8 mouse cellular contexts compared by ENCODE assay signal in the genomic region with DNA sequence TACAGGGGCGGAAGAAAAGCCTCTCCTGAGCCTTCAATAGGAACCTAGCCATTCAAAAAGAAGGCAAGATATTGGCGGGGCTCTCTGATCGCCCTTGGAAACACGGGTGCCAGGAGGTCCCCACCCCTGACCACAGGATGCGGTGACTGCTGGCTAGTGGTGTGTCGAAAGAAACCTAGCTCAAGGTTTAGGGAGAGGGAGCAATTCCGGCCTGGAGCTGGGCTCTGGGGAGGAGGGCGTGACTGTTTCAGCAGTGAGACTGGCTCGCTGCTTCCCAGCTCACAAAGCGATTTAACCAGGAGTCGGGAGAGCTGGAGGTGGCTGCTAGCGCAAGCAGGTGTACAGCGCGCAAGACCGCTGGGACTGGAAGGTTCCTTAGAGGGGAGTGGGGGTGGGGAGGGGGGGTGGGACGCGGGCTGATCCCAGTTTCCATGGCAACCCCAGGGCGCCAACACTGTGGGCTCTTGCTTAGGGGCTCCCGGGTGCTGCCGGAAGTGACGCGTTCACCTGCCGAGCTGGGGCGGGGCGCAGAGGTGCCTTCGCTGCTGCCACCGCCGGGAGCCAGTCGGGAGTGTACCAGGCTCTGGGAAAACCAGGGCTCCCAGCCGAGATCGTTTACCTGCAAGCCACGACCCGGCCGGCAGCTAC. TPM values are rescaled to one million over a fixed set of nuclear protein-coding genes. Genes with fewer than 3 reads are reported as not detected.
DNase-seq lines count a peak whose midpoint lies in the region; ATAC-seq and TF ChIP-seq lines count a peak whose summit lies in the region.

A gene (plus strand): TSS at position 307 of the 648 bp plus-strand sequence.

- H3K4me2 ChIP-seq in forebrain, postnatal 0 days (ENCODE audit: low read depth) = peak within 1 kb of the TSS; percentile 71
- peak within 1 kb of the TSS; percentile 61 for H3K4me2 ChIP-seq in hindbrain, embryonic 11.5 days (replicated peaks; ENCODE audit: low read depth, low read length)
- H3K4me2 ChIP-seq in lung, embryonic 14.5 days = peak within 1 kb of the TSS; percentile 96

- no peak for ATAC-seq in G1E (ENCODE audit: extremely low read depth, insufficient number of reproducible peaks, low FRiP score, poor library complexity, severe bottlenecking)
- peak; percentile 97 for ATAC-seq in forebrain, postnatal 0 days
- ATAC-seq in hindbrain, embryonic 11.5 days (ENCODE audit: low FRiP score) = peak; percentile 94
- ATAC-seq in lung, embryonic 14.5 days (ENCODE audit: insufficient read depth) = peak; percentile 95
- ATAC-seq in neutrophil, adult 5-6 weeks (ENCODE audit: extremely low read depth, insufficient number of reproducible peaks, low FRiP score, poor library complexity, severe bottlenecking) = peak; percentile 20; the same call in 1 of the 2 replicates

- H3K9me3 ChIP-seq in G1E (replicated peaks) = peaks cover 47% of the 10 kb centered on the region
- no peaks in the 10 kb centered on the region for H3K9me3 ChIP-seq in forebrain, postnatal 0 days (ENCODE audit: low read length)
- H3K9me3 ChIP-seq in hindbrain, embryonic 11.5 days (ENCODE audit: control insufficient read depth, low read length) = no peaks in the 10 kb centered on the region
- no peaks in the 10 kb centered on the region for H3K9me3 ChIP-seq in lung, embryonic 14.5 days (ENCODE audit: low read depth, low read length)

- DNase-seq in G1E (ENCODE audit: low spot score) = no peak
- DNase-seq in cerebellum, adult 11-12 months = peak; percentile 82
- peak; percentile 94 for DNase-seq in forebrain, postnatal 0 days
- peak; percentile 89 for DNase-seq in hindbrain, embryonic 11.5 days (ENCODE audit: low spot score)
- DNase-seq in layer of hippocampus, adult 9-11 months = peak; percentile 78
- peak; percentile 84 for DNase-seq in lung, embryonic 14.5 days
- DNase-seq in thymus, postnatal 25 days = peak; percentile 74

- peak within 1 kb of the TSS; percentile 96 for H3K9ac ChIP-seq in forebrain, postnatal 0 days
- peak within 1 kb of the TSS; percentile 80 for H3K9ac ChIP-seq in hindbrain, embryonic 11.5 days (ENCODE audit: low read depth, low read length)
- H3K9ac ChIP-seq in lung, embryonic 14.5 days = peak within 1 kb of the TSS; percentile 75

- no peaks in the 10 kb centered on the region for H3K4me1 ChIP-seq in G1E (ENCODE audit: insufficient read depth, low read depth, low read length)
- H3K4me1 ChIP-seq in forebrain, postnatal 0 days (ENCODE audit: insufficient read depth) = peaks cover 11% of the 10 kb centered on the region; the same call in 1 of the 2 replicates
- H3K4me1 ChIP-seq in hindbrain, embryonic 11.5 days (replicated peaks; ENCODE audit: control insufficient read depth, insufficient read depth, low read length) = no peaks in the 10 kb centered on the region
- peaks cover 4% of the 10 kb centered on the region; the same call in 1 of the 2 replicates for H3K4me1 ChIP-seq in lung, embryonic 14.5 days (ENCODE audit: insufficient read depth)

- under 1% methylated on average over 34 of the region's 34 CpGs for WGBS in forebrain, postnatal 0 days
- WGBS in hindbrain, embryonic 11.5 days = under 1% methylated on average over 34 of the region's 34 CpGs
- under 1% methylated on average over 34 of the region's 34 CpGs for WGBS in lung, embryonic 14.5 days

- H3K27ac ChIP-seq in forebrain, postnatal 0 days (ENCODE audit: low read depth, low read length) = peak within 1 kb of the TSS; percentile 93
- peak within 1 kb of the TSS; percentile 85 for H3K27ac ChIP-seq in hindbrain, embryonic 11.5 days (ENCODE audit: low read depth, low read length)
- H3K27ac ChIP-seq in lung, embryonic 14.5 days (ENCODE audit: low read depth) = peak within 1 kb of the TSS; percentile 86

- peak within 1 kb of the TSS; percentile 9; the same call in 1 of the 2 replicates for H3K4me3 ChIP-seq in G1E (ENCODE audit: low read depth, low read length)
- peak within 1 kb of the TSS; percentile 96 for H3K4me3 ChIP-seq in forebrain, postnatal 0 days (ENCODE audit: low read depth, low read length)
- peak within 1 kb of the TSS; percentile 75 for H3K4me3 ChIP-seq in hindbrain, embryonic 11.5 days (ENCODE audit: low read depth, low read length)
- peak within 1 kb of the TSS; percentile 77 for H3K4me3 ChIP-seq in lung, embryonic 14.5 days (ENCODE audit: low read depth, low read length)

- no peaks in the 10 kb centered on the region for H3K36me3 ChIP-seq in G1E (replicated peaks)
- no peaks in the 10 kb centered on the region for H3K36me3 ChIP-seq in forebrain, postnatal 0 days (ENCODE audit: insufficient read depth)
- H3K36me3 ChIP-seq in hindbrain, embryonic 11.5 days (ENCODE audit: control insufficient read depth, insufficient read depth, low read length) = no peaks in the 10 kb centered on the region
- no peaks in the 10 kb centered on the region for H3K36me3 ChIP-seq in lung, embryonic 14.5 days (ENCODE audit: insufficient read depth)

- H3K27me3 ChIP-seq in G1E (ENCODE audit: insufficient read depth, low read length) = no peaks in the 10 kb centered on the region
- H3K27me3 ChIP-seq in forebrain, postnatal 0 days (ENCODE audit: insufficient read depth, low read length) = no peaks in the 10 kb centered on the region
- no peaks in the 10 kb centered on the region for H3K27me3 ChIP-seq in hindbrain, embryonic 11.5 days (ENCODE audit: control insufficient read depth, insufficient read depth, low read length)
- peaks cover 20% of the 10 kb centered on the region for H3K27me3 ChIP-seq in lung, embryonic 14.5 days (ENCODE audit: insufficient read depth, low read length)

- TF ChIP-seq CTCF in G1E (IDR thresholded peaks at IDR 0.05; ENCODE audit: low read depth, low read length) = no peak
- peak; percentile 28; the same call in 1 of the 2 replicates for TF ChIP-seq CTCF in forebrain, postnatal 0 days (IDR thresholded peaks at IDR 0.05; ENCODE audit: low read depth)
- TF ChIP-seq CTCF in lung, embryonic 14.5 days (IDR thresholded peaks at IDR 0.05; ENCODE audit: low read depth) = no peak; the same call in 1 of the 2 replicates

RNA-seq across cellular contexts. Expression of the gene that starts here (rescaled TPM):
- total RNA-seq in G1E (2014; fragmentation: Nextera tagmentation) (not detected in 2 replicates), G1E (2017) (0.06 and 0.22 TPM in 2 replicates)
- not detected in 2 replicates for polyA plus RNA-seq in G1E (2012)
- 331 and 396 TPM in 2 replicates for total RNA-seq in forebrain, postnatal 0 days (2014; rRNA removed)
- polyA plus RNA-seq in forebrain, postnatal 0 days (2015; fragmentation: Nextera tagmentation; extraction: Ambion mirVana) = 118 and 156 TPM in 2 replicates
- 64.7 and 70.1 TPM in 2 replicates for polyA plus RNA-seq in hindbrain, embryonic 11.5 days (2014; fragmentation: Nextera tagmentation; extraction: Ambion mirVana)
- 20.2 and 22.6 TPM in 2 replicates for polyA plus RNA-seq in lung, embryonic 14.5 days (2014; fragmentation: Nextera tagmentation; extraction: Ambion mirVana)
- total RNA-seq in neutrophil, adult 5-6 weeks (2017) = 3.4 and 5.0 TPM in 2 replicates

Comparison
In these comparisons a context has a peak if more than half of its experiments do, and no peak if none do; other contexts are left out.
1. RNA of the gene that starts here (total RNA-seq): 331 to 396 TPM in forebrain, postnatal 0 days; 3.4 to 5.0 TPM in neutrophil, adult 5-6 weeks and 0.06 to 0.22 TPM in G1E; every median in the first group is over 10 times any median in the second.
2. RNA of the gene that starts here (polyA plus RNA-seq): 118 to 156 TPM in forebrain, postnatal 0 days, 64.7 to 70.1 TPM in hindbrain, embryonic 11.5 days and 20.2 to 22.6 TPM in lung, embryonic 14.5 days; not detected in G1E; every median in the first group is over 10 times any median in the second.
3. H3K4me3 ChIP-seq: peak in every context shown above with its lines; median percentile 96 in forebrain, postnatal 0 days; 77 in lung, embryonic 14.5 days; 75 in hindbrain, embryonic 11.5 days; 9 in G1E.
4. Peak in every context shown above with its lines, with median percentiles within 50 percentile points of each other: H3K27ac ChIP-seq, H3K4me2 ChIP-seq and H3K9ac ChIP-seq.